Mouse (Mus musculus) frontal cortex, postnatal 25 days (tissue): ENCODE results near the gene Pisd.

Experiments
- DNase-seq, 2 experiments: peaks; one replicate each; pipeline ENCODE4 v3.0.0; 2022; ENCODE audit warnings: low spot score in 2 of 2

Pisd gene

DNA sequence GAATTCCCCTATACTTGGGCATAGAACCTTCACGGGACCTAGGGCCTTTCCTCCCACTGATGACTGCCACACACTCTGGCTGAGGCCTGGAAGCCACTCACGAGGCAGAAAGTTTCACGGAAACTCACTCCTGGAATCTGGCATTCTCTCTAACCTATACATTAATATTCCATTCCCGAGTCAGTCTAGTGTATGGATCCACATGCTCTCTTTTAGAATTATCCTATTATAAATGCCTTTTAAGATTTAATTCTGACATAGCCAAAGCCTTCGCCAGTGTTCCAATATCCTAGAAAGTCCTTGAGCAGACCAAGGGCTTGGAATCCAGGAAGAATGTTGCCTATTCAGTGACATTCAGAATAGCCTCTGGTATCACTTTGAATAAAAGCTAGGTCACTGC is 74.0 kb downstream of the Pisd start:
- DNase-seq, result no peak

DNA sequence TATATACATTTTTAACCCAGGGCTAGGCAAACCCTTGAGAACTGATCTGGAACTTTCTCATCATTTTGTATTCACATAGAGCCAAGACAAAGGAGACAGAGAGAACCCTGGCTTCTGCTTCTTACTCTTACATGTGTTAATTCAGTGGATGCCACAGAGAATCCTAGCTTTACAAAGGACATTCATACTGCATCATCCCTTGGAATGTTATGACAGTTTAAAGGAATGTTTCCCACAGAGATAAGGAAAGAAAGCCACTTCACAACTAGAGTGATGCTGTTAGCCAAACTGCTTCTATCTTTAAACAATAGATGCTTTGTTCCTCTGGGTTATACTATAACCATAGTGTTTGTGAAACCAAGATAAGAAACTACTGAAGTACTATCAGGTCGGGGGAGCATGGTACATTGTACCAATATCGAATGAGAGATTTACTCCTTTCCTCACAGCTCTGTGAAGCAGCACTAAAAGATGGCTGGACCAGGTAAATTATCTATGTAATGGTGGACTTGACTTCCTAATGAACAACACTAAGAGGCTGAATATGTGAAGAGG is 79.1 kb downstream of the Pisd start:
- no peak for DNase-seq

GRCm38 (mm10) chr5:32697208-32697867 is 88.1 kb downstream of the Pisd start:
- no peak for DNase-seq

DNA sequence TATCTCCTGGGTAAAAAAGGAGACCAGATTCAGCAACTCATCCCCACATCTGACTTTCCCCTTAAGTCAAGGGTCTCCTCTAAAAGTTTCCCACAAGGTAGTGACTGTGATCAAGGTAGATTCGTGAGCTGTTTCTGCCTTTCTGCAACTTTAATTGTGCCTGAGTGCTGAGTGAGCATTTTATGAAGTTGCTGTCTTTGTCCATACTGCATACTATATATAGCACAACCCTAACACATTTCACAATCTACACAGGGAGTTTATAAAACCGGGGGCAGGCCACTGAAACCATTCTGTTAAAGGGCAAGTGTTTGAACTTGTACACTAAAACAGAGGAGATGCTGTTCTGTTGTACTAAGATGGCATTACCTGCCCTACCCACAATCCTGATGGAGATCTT is 92.0 kb downstream of the Pisd start:
- no peak for DNase-seq
